Mouse (Mus musculus) E14TG2a.4 (cell line): ENCODE data around the gene Olfm2.

ENCODE experiments used
- CTCF ChIP-seq: conservative IDR thresholded peaks from 2 replicates; pipeline ENCODE4 v1.5.1; 2014; ENCODE audit warnings: low read length
- NANOG ChIP-seq: IDR thresholded peaks from 2 replicates; pipeline ENCODE4 v1.6.1; 2014; ENCODE audit warnings: borderline replicate concordance, low read length, mixed read lengths
- POU5F1 ChIP-seq: IDR thresholded peaks from 2 replicates; pipeline ENCODE4 v1.6.1; 2014; ENCODE audit warnings: low read length, borderline replicate concordance

GRCm38 (mm10) chr9:20740407-20740806 is 5.7 kb downstream of the Olfm2 start:
- peak; percentile 89 for TF ChIP-seq CTCF
- TF ChIP-seq POU5F1: no peak
- no peak for TF ChIP-seq NANOG
